Mouse (Mus musculus): ENCODE measurements around the gene Slbp.

The Slbp gene

GRCm38 (mm10) chr5:33651921-33652782 is at the start of gene Slbp:
TSS of gene Slbp (minus strand) at chr5:33652574.
- DNase-seq, result peak; percentile 96 to 98

GRCm38 (mm10) chr5:33701832-33702231 is 49.5 kb upstream of the Slbp start:
- DNase-seq, result no peak

GRCm38 (mm10) chr5:33700010-33700409 is 47.6 kb upstream of the Slbp start:
- DNase-seq, result no peak

GRCm38 (mm10) chr5:33698669-33699068 is 46.3 kb upstream of the Slbp start:
- no peak for DNase-seq

GRCm38 (mm10) chr5:33697947-33698512 is 45.7 kb upstream of the Slbp start:
- peak in 1 of 2 experiments; percentile 52 for DNase-seq

- no peak for DNase-seq
These were observed 45.2 kb upstream of the Slbp start for GRCm38 (mm10) chr5:33697534-33697933.

GRCm38 (mm10) chr5:33696430-33696829 is 44.1 kb upstream of the Slbp start:
- DNase-seq, result no peak

GRCm38 (mm10) chr5:33695718-33696121 is 43.3 kb upstream of the Slbp start:
- DNase-seq, result peak in 1 of 2 experiments; percentile 67

- DNase-seq, result peak; percentile 81 to 86
These were observed 42.7 kb upstream of the Slbp start for GRCm38 (mm10) chr5:33694848-33695717.

GRCm38 (mm10) chr5:33694461-33694847 is 42.1 kb upstream of the Slbp start:
- DNase-seq, result no peak

GRCm38 (mm10) chr5:33692393-33692792 is 40.0 kb upstream of the Slbp start:
- peak; percentile 75 to 85 for DNase-seq

GRCm38 (mm10) chr5:33689852-33690645 is 37.7 kb upstream of the Slbp start:
- DNase-seq, result peak in 1 of 2 experiments; percentile 71

GRCm38 (mm10) chr5:33689221-33689844 is 37.0 kb upstream of the Slbp start:
- DNase-seq, result peak; percentile 47 to 70

- DNase-seq, result peak in 1 of 2 experiments; percentile 39
These were observed 36.2 kb upstream of the Slbp start for GRCm38 (mm10) chr5:33688278-33689220.

GRCm38 (mm10) chr5:33687142-33687541 is 34.8 kb upstream of the Slbp start:
- no peak for DNase-seq

- no peak for DNase-seq
These were observed 32.6 kb upstream of the Slbp start for GRCm38 (mm10) chr5:33684932-33685331.

- peak; percentile 72 to 79 for DNase-seq
These were observed 31.7 kb upstream of the Slbp start for GRCm38 (mm10) chr5:33683897-33684652.

GRCm38 (mm10) chr5:33682963-33683362 is 30.6 kb upstream of the Slbp start:
- no peak for DNase-seq

GRCm38 (mm10) chr5:33681611-33682388 is 29.4 kb upstream of the Slbp start:
- DNase-seq, result no peak
